ENCODE assay signal across 27 mouse cellular contexts in genomic region chr2:6227059-6227445, GRCm38 (mm10). TPM values are rescaled to one million over a fixed set of nuclear protein-coding genes. Genes with fewer than 3 reads are reported as not detected.
DNase-seq lines count a peak whose midpoint lies in the region; ATAC-seq and TF ChIP-seq lines count a peak whose summit lies in the region.
"Had no signal": no experiment of that assay in that cellular context is flagged by ENCODE, and none has a peak within 500 bp of the region (broad histone marks: within the 10 kb centered on the region; RNA-seq: fewer than 3 reads in every experiment).

No protein-coding gene starts in this region.

- H3K27ac ChIP-seq in forebrain, embryonic 14.5 days (ENCODE audit: low read depth, low read length) = no peak overlapping the region
- H3K27ac ChIP-seq in forebrain, embryonic 11.5 days (ENCODE audit: low read depth, low read length) = no peak overlapping the region
- H3K27ac ChIP-seq in left cerebral cortex, adult 2 months = no peak overlapping the region
- H3K27ac ChIP-seq: embryonic facial prominence, embryonic 10.5 days; embryonic facial prominence, embryonic 15.5 days; forebrain, embryonic 13.5 days; gastrocnemius, adult 2 months; heart, adult 2 months; intestine, embryonic 15.5 days; limb, embryonic 12.5 days; liver, embryonic 15.5 days had no signal

- intact Hi-C loops in left cerebral cortex, postnatal 4 days (cut with DNase I) = loop anchor here (10.0 kb wide), 1 partner anchor 98 kb away; the partner anchor contains the start of gene Usp6nl
- intact Hi-C loops in left cerebral cortex, adult 2 months (cut with DNase I) = loop anchor here (2.0 kb wide), 1 partner anchor 30 kb away; no protein-coding TSS in a partner anchor

- no peak for TF ChIP-seq POLR2A in brain, embryonic 14.5 days (IDR thresholded peaks at IDR 0.05; ENCODE audit: borderline replicate concordance, extremely low read depth, insufficient read depth, insufficient read length, poor library complexity, severe bottlenecking)

- no peak for ATAC-seq in forebrain, embryonic 14.5 days
- no peak for ATAC-seq in forebrain, embryonic 11.5 days (replicated peaks; ENCODE audit: low FRiP score)
- ATAC-seq: CD4-positive, CD25-positive, alpha-beta regulatory T cell, adult 4 months; forebrain, embryonic 13.5 days; intestine, embryonic 15.5 days had no signal

- H3K4me2 ChIP-seq in forebrain, embryonic 14.5 days (ENCODE audit: low read length) = no peak overlapping the region
- no peak overlapping the region for H3K4me2 ChIP-seq in forebrain, embryonic 11.5 days (ENCODE audit: low read depth, low read length, severe bottlenecking)
- H3K4me2 ChIP-seq: embryonic facial prominence, embryonic 15.5 days; forebrain, embryonic 13.5 days; heart, embryonic 12.5 days; intestine, embryonic 15.5 days; limb, embryonic 12.5 days; liver, embryonic 15.5 days; lung, embryonic 14.5 days; midbrain, embryonic 11.5 days had no signal

- WGBS in forebrain, embryonic 14.5 days = 73% methylated on average over 7 of the region's 7 CpGs
- 88% methylated on average over 7 of the region's 7 CpGs for WGBS in forebrain, embryonic 11.5 days

- H3K36me3 ChIP-seq in forebrain, embryonic 14.5 days (ENCODE audit: control insufficient read depth, insufficient read depth, low read length) = no peaks in the 10 kb centered on the region
- H3K36me3 ChIP-seq in forebrain, embryonic 11.5 days (ENCODE audit: control insufficient read depth, insufficient read depth, low read length) = no peaks in the 10 kb centered on the region
- H3K36me3 ChIP-seq: embryonic facial prominence, embryonic 10.5 days; embryonic facial prominence, embryonic 15.5 days; heart, embryonic 12.5 days; intestine, embryonic 15.5 days; limb, embryonic 12.5 days; liver, embryonic 15.5 days had no signal

- TF ChIP-seq CTCF in left cerebral cortex, adult 2 months (IDR thresholded peaks at IDR 0.05) = no peak
- no peak for TF ChIP-seq CTCF in brain, embryonic 14.5 days (IDR thresholded peaks at IDR 0.05; ENCODE audit: borderline replicate concordance, extremely low read depth, insufficient read depth, insufficient read length)

- no peak overlapping the region for H3K4me3 ChIP-seq in forebrain, embryonic 14.5 days (ENCODE audit: low read depth, low read length)
- H3K4me3 ChIP-seq in forebrain, embryonic 11.5 days (ENCODE audit: low read depth, low read length) = no peak overlapping the region
- H3K4me3 ChIP-seq in left cerebral cortex, adult 2 months = no peak overlapping the region
- H3K4me3 ChIP-seq: embryonic facial prominence, embryonic 10.5 days; embryonic facial prominence, embryonic 15.5 days; forebrain, embryonic 13.5 days; gastrocnemius, adult 2 months; heart, adult 2 months; heart, embryonic 12.5 days; intestine, embryonic 15.5 days; limb, embryonic 12.5 days; liver, embryonic 15.5 days had no signal

- no peaks in the 10 kb centered on the region; the same call in 1 of the 2 replicates for H3K4me1 ChIP-seq in forebrain, embryonic 14.5 days (ENCODE audit: control insufficient read depth, insufficient read depth, low read length)
- no peaks in the 10 kb centered on the region for H3K4me1 ChIP-seq in forebrain, embryonic 11.5 days (replicated peaks; ENCODE audit: control insufficient read depth, insufficient read depth, low read length)
- H3K4me1 ChIP-seq: embryonic facial prominence, embryonic 10.5 days; embryonic facial prominence, embryonic 15.5 days; heart, embryonic 12.5 days; limb, embryonic 12.5 days had no signal

- no peaks in the 10 kb centered on the region for H3K27me3 ChIP-seq in forebrain, embryonic 14.5 days (replicated peaks; ENCODE audit: control insufficient read depth, insufficient read depth, low read length)
- H3K27me3 ChIP-seq in forebrain, embryonic 11.5 days (ENCODE audit: control insufficient read depth, insufficient read depth, low read length) = no peaks in the 10 kb centered on the region
- H3K27me3 ChIP-seq: embryonic facial prominence, embryonic 15.5 days; forebrain, embryonic 13.5 days; heart, embryonic 12.5 days; intestine, embryonic 15.5 days; limb, embryonic 12.5 days had no signal

- peaks cover 3% of the 10 kb centered on the region; the same call in 1 of the 2 replicates for H3K9me3 ChIP-seq in forebrain, embryonic 14.5 days (replicated peaks; ENCODE audit: control insufficient read depth, low read length)
- H3K9me3 ChIP-seq in forebrain, embryonic 11.5 days (ENCODE audit: control insufficient read depth, low read length) = 0 out of 2 replicates have a peak, but pooled peaks cover 2% of the 10 kb centered on the region
- H3K9me3 ChIP-seq: intestine, embryonic 15.5 days; liver, embryonic 15.5 days had no signal

- DNase-seq in forebrain, embryonic 14.5 days (ENCODE audit: low spot score) = peak; percentile 25
- DNase-seq in forebrain, embryonic 11.5 days (ENCODE audit: low spot score) = no peak
- DNase-seq in left cerebral cortex, postnatal 4 days = peak; percentile 38
- no peak for DNase-seq in left cerebral cortex, adult 2 months (ENCODE audit: extremely low spot score in 1 of 2, low spot score in 2 of 2)
- DNase-seq in brain, embryonic 14.5 days (ENCODE audit: low read depth) = peak; percentile 43
- DNase-seq in cerebellum, postnatal 10 days = peak; percentile 81 to 82
- DNase-seq in gastrocnemius, postnatal 4 days (ENCODE audit: low spot score in 2 of 2) = no peak
- DNase-seq: gastrocnemius, adult 2 months; gastrocnemius, postnatal 36 days; heart, adult 2 months; heart, postnatal 4 days; layer of hippocampus, postnatal 36 days; lung, embryonic 14.5 days; right cerebral cortex, adult 18-20 months; spleen, adult 18-20 months; thymus, adult 18-20 months; thymus, postnatal 36 days had no signal

- H3K9ac ChIP-seq in forebrain, embryonic 14.5 days (ENCODE audit: low read length) = no peak overlapping the region
- no peak overlapping the region for H3K9ac ChIP-seq in forebrain, embryonic 11.5 days (ENCODE audit: low read length)
- H3K9ac ChIP-seq: embryonic facial prominence, embryonic 15.5 days; forebrain, embryonic 13.5 days; heart, embryonic 12.5 days; intestine, embryonic 15.5 days; limb, embryonic 12.5 days; liver, embryonic 15.5 days; lung, embryonic 14.5 days had no signal

RNA-seq across cellular contexts. Expression of gene Echdc3, which starts 14.2 kb away (rescaled TPM):
- 1.3 and 1.4 TPM in 2 replicates for polyA plus RNA-seq in forebrain, embryonic 14.5 days (2014; fragmentation: Nextera tagmentation; extraction: Ambion mirVana)
- polyA plus RNA-seq in forebrain, embryonic 11.5 days (2014; fragmentation: Nextera tagmentation; extraction: Ambion mirVana) = 2.3 and 2.9 TPM in 2 replicates
- under 1 TPM; 0.60 to 0.68 TPM for total RNA-seq in left cerebral cortex, postnatal 4 days (2021)
- total RNA-seq in left cerebral cortex, adult 2 months (2021) = 1 to 10 TPM; 1.1 to 1.5 TPM
- polyA plus RNA-seq in brain, embryonic 14.5 days (2012; rRNA removed) = 1.0 and 1.2 TPM in 2 replicates
- total RNA-seq in gastrocnemius, postnatal 4 days (2021) = 1 to 10 TPM; 6.7 to 6.8 TPM
- total RNA-seq: monocyte, adult 5-6 weeks had no signal
- polyA plus RNA-seq: CD4-positive, CD25-positive, alpha-beta regulatory T cell, adult 4 months had no signal

Comparison
In these comparisons a context has a peak if more than half of its experiments do, and no peak if none do; other contexts are left out.
1. DNase-seq: peak in forebrain, embryonic 14.5 days (single experiment), left cerebral cortex, postnatal 4 days (single experiment), brain, embryonic 14.5 days (single experiment) and cerebellum, postnatal 10 days (2 of 2); none in forebrain, embryonic 11.5 days (single experiment), left cerebral cortex, adult 2 months (0 of 2) and gastrocnemius, postnatal 4 days (0 of 2).